Mouse (Mus musculus): ENCODE results near the gene Erc2. TPM values are rescaled to one million over a fixed set of nuclear protein-coding genes. Genes with fewer than 3 reads are reported as not detected.

The Erc2 gene
- polyA plus RNA-seq, 1 experiment from 2014 or later = 12.7 TPM

GRCm38 (mm10) chr14:27621576-27621975 is 652 bp upstream of the Erc2 start:
- no peak overlapping the region; the same call in 1 of the 2 replicates for H3K4me2 ChIP-seq (ENCODE audit: low read depth, low read length, severe bottlenecking)
- ATAC-seq (replicated peaks; ENCODE audit: low FRiP score) (no peak), DNase-seq (ENCODE audit: low spot score) (no peak)
- no peaks in the 10 kb centered on the region for H3K9me3 ChIP-seq (ENCODE audit: control insufficient read depth, low read length)
- H3K27me3 ChIP-seq (ENCODE audit: control insufficient read depth, insufficient read depth, low read length) = no peaks in the 10 kb centered on the region
- H3K36me3 ChIP-seq (ENCODE audit: control insufficient read depth, insufficient read depth, low read length) = no peaks in the 10 kb centered on the region
- no peak overlapping the region for H3K27ac ChIP-seq (ENCODE audit: low read depth, low read length)
- no peaks in the 10 kb centered on the region for H3K4me1 ChIP-seq (replicated peaks; ENCODE audit: control insufficient read depth, insufficient read depth, low read length)
- no peak overlapping the region for H3K4me3 ChIP-seq (ENCODE audit: low read depth, low read length)
- H3K9ac ChIP-seq (ENCODE audit: low read length) = no peak overlapping the region
- 50% methylated on average over 8 of the region's 8 CpGs for WGBS

- H3K36me3 ChIP-seq (ENCODE audit: control insufficient read depth, insufficient read depth, low read length) = no peaks in the 10 kb centered on the region
- no peaks in the 10 kb centered on the region for H3K4me1 ChIP-seq (replicated peaks; ENCODE audit: control insufficient read depth, insufficient read depth, low read length)
- H3K4me3 ChIP-seq (ENCODE audit: low read depth, low read length) = peak overlapping the region; percentile 68
- H3K9ac ChIP-seq (ENCODE audit: low read length) = peak overlapping the region; percentile 81
- H3K27ac ChIP-seq (ENCODE audit: low read depth, low read length) = no peak overlapping the region
- 4% methylated on average over 5 of the region's 6 CpGs for WGBS
- DNase-seq (ENCODE audit: low spot score) = no peak
- no peaks in the 10 kb centered on the region for H3K9me3 ChIP-seq (ENCODE audit: control insufficient read depth, low read length)
- H3K27me3 ChIP-seq (ENCODE audit: control insufficient read depth, insufficient read depth, low read length) = no peaks in the 10 kb centered on the region
- peak overlapping the region; percentile 90 for H3K4me2 ChIP-seq (ENCODE audit: low read depth, low read length, severe bottlenecking)
- ATAC-seq (replicated peaks; ENCODE audit: low FRiP score) = peak; percentile 49; the same call in 1 of the 2 replicates
Observed at GRCm38 (mm10) chr14:27622923-27623219, 643 bp downstream of the Erc2 start.

- ATAC-seq (replicated peaks; ENCODE audit: low FRiP score) = no peak; the same call in 1 of the 2 replicates
Observed at GRCm38 (mm10) chr14:27623368-27623767, 1.1 kb downstream of the Erc2 start.

GRCm38 (mm10) chr14:27628701-27629100 is 6.5 kb downstream of the Erc2 start:
- Histone ChIP-seq H3K9me3 (ENCODE audit: control insufficient read depth, low read length) (no peaks in the 10 kb centered on the region), H3K9ac (ENCODE audit: low read length) (no peak overlapping the region), H3K4me2 (ENCODE audit: low read depth, low read length, severe bottlenecking) (no peak overlapping the region), H3K36me3 (ENCODE audit: control insufficient read depth, insufficient read depth, low read length) (no peaks in the 10 kb centered on the region), H3K4me1 (replicated peaks; ENCODE audit: control insufficient read depth, insufficient read depth, low read length) (no peaks in the 10 kb centered on the region), H3K27ac (ENCODE audit: low read depth, low read length) (no peak overlapping the region), H3K27me3 (ENCODE audit: control insufficient read depth, insufficient read depth, low read length) (no peaks in the 10 kb centered on the region), H3K4me3 (ENCODE audit: low read depth, low read length) (no peak overlapping the region)
- 79% methylated on average over 10 of the region's 10 CpGs for WGBS
- DNase-seq (ENCODE audit: low spot score) (no peak), ATAC-seq (replicated peaks; ENCODE audit: low FRiP score) (no peak)

More at GRCm38 (mm10) chr14:27623368-27623767, 1.1 kb downstream of the Erc2 start:
- Histone ChIP-seq H3K9ac (ENCODE audit: low read length) (peak overlapping the region; percentile 10; the same call in 1 of the 2 replicates), H3K36me3 (ENCODE audit: control insufficient read depth, insufficient read depth, low read length) (no peaks in the 10 kb centered on the region), H3K27ac (ENCODE audit: low read depth, low read length) (no peak overlapping the region), H3K9me3 (ENCODE audit: control insufficient read depth, low read length) (no peaks in the 10 kb centered on the region), H3K4me1 (replicated peaks; ENCODE audit: control insufficient read depth, insufficient read depth, low read length) (no peaks in the 10 kb centered on the region), H3K4me2 (ENCODE audit: low read depth, low read length, severe bottlenecking) (peak overlapping the region; percentile 90), H3K4me3 (ENCODE audit: low read depth, low read length) (peak overlapping the region; percentile 68), H3K27me3 (ENCODE audit: control insufficient read depth, insufficient read depth, low read length) (no peaks in the 10 kb centered on the region)
- WGBS = 3% methylated on average over 10 of the region's 10 CpGs
- DNase-seq (ENCODE audit: low spot score) = peak; percentile 62

- Histone ChIP-seq H3K4me3 (ENCODE audit: low read depth, low read length) (no peak overlapping the region), H3K9ac (ENCODE audit: low read length) (no peak overlapping the region), H3K36me3 (ENCODE audit: control insufficient read depth, insufficient read depth, low read length) (no peaks in the 10 kb centered on the region), H3K4me2 (ENCODE audit: low read depth, low read length, severe bottlenecking) (no peak overlapping the region), H3K27ac (ENCODE audit: low read depth, low read length) (no peak overlapping the region), H3K4me1 (replicated peaks; ENCODE audit: control insufficient read depth, insufficient read depth, low read length) (no peaks in the 10 kb centered on the region), H3K27me3 (ENCODE audit: control insufficient read depth, insufficient read depth, low read length) (no peaks in the 10 kb centered on the region), H3K9me3 (ENCODE audit: control insufficient read depth, low read length) (no peaks in the 10 kb centered on the region)
- ATAC-seq (replicated peaks; ENCODE audit: low FRiP score) (no peak), DNase-seq (ENCODE audit: low spot score) (no peak)
- WGBS = 55% methylated on average over 5 of the region's 5 CpGs
Observed at GRCm38 (mm10) chr14:27629369-27630012, 7.3 kb downstream of the Erc2 start.

- 73% methylated on average over 9 of the region's 9 CpGs for WGBS
- no peak overlapping the region for H3K4me2 ChIP-seq (ENCODE audit: low read depth, low read length, severe bottlenecking)
- no peak for ATAC-seq (replicated peaks; ENCODE audit: low FRiP score)
Observed at GRCm38 (mm10) chr14:27630973-27631640, 8.9 kb downstream of the Erc2 start.

GRCm38 (mm10) chr14:27634761-27635160 is 12.5 kb downstream of the Erc2 start:
- no peaks in the 10 kb centered on the region for H3K27me3 ChIP-seq (ENCODE audit: control insufficient read depth, insufficient read depth, low read length)
- 83% methylated on average over 6 of the region's 6 CpGs for WGBS
- no peaks in the 10 kb centered on the region for H3K9me3 ChIP-seq (ENCODE audit: control insufficient read depth, low read length)
- H3K9ac ChIP-seq (ENCODE audit: low read length) = no peak overlapping the region
- H3K4me3 ChIP-seq (ENCODE audit: low read depth, low read length) = no peak overlapping the region
- H3K27ac ChIP-seq (ENCODE audit: low read depth, low read length) = no peak overlapping the region
- H3K4me2 ChIP-seq (ENCODE audit: low read depth, low read length, severe bottlenecking) = no peak overlapping the region
- H3K4me1 ChIP-seq (replicated peaks; ENCODE audit: control insufficient read depth, insufficient read depth, low read length) = no peaks in the 10 kb centered on the region
- no peak for DNase-seq (ENCODE audit: low spot score)
- H3K36me3 ChIP-seq (ENCODE audit: control insufficient read depth, insufficient read depth, low read length) = no peaks in the 10 kb centered on the region
- no peak for ATAC-seq (replicated peaks; ENCODE audit: low FRiP score)

More at GRCm38 (mm10) chr14:27630973-27631640, 8.9 kb downstream of the Erc2 start:
- Histone ChIP-seq H3K36me3 (ENCODE audit: control insufficient read depth, insufficient read depth, low read length) (no peaks in the 10 kb centered on the region), H3K9me3 (ENCODE audit: control insufficient read depth, low read length) (no peaks in the 10 kb centered on the region), H3K4me3 (ENCODE audit: low read depth, low read length) (no peak overlapping the region), H3K4me1 (replicated peaks; ENCODE audit: control insufficient read depth, insufficient read depth, low read length) (no peaks in the 10 kb centered on the region), H3K27ac (ENCODE audit: low read depth, low read length) (no peak overlapping the region), H3K27me3 (ENCODE audit: control insufficient read depth, insufficient read depth, low read length) (no peaks in the 10 kb centered on the region), H3K9ac (ENCODE audit: low read length) (no peak overlapping the region)
- no peak for DNase-seq (ENCODE audit: low spot score)

GRCm38 (mm10) chr14:27636556-27636955 is 14.3 kb downstream of the Erc2 start:
- no peak overlapping the region for H3K4me3 ChIP-seq (ENCODE audit: low read depth, low read length)
- H3K9ac ChIP-seq (ENCODE audit: low read length) = no peak overlapping the region
- H3K9me3 ChIP-seq (ENCODE audit: control insufficient read depth, low read length) = no peaks in the 10 kb centered on the region
- no peaks in the 10 kb centered on the region for H3K36me3 ChIP-seq (ENCODE audit: control insufficient read depth, insufficient read depth, low read length)
- no peaks in the 10 kb centered on the region for H3K27me3 ChIP-seq (ENCODE audit: control insufficient read depth, insufficient read depth, low read length)
- WGBS = 86% methylated on average over 2 of the region's 2 CpGs
- DNase-seq (ENCODE audit: low spot score) (no peak), ATAC-seq (replicated peaks; ENCODE audit: low FRiP score) (no peak)
- H3K4me1 ChIP-seq (replicated peaks; ENCODE audit: control insufficient read depth, insufficient read depth, low read length) = no peaks in the 10 kb centered on the region
- no peak overlapping the region for H3K27ac ChIP-seq (ENCODE audit: low read depth, low read length)
- no peak overlapping the region for H3K4me2 ChIP-seq (ENCODE audit: low read depth, low read length, severe bottlenecking)

- Histone ChIP-seq H3K9me3 (ENCODE audit: control insufficient read depth, low read length) (no peaks in the 10 kb centered on the region), H3K4me1 (replicated peaks; ENCODE audit: control insufficient read depth, insufficient read depth, low read length) (no peaks in the 10 kb centered on the region), H3K27ac (ENCODE audit: low read depth, low read length) (no peak overlapping the region), H3K4me3 (ENCODE audit: low read depth, low read length) (no peak overlapping the region), H3K27me3 (ENCODE audit: control insufficient read depth, insufficient read depth, low read length) (no peaks in the 10 kb centered on the region), H3K4me2 (ENCODE audit: low read depth, low read length, severe bottlenecking) (no peak overlapping the region), H3K36me3 (ENCODE audit: control insufficient read depth, insufficient read depth, low read length) (no peaks in the 10 kb centered on the region), H3K9ac (ENCODE audit: low read length) (no peak overlapping the region)
- 87% methylated on average over 3 of the region's 3 CpGs for whole genome bisulfite sequencing
- DNase-seq (ENCODE audit: low spot score) (no peak), ATAC-seq (replicated peaks; ENCODE audit: low FRiP score) (no peak)
Observed at GRCm38 (mm10) chr14:27641382-27641781, 19.2 kb downstream of the Erc2 start.
